Mouse (Mus musculus): ENCODE measurements around the gene Cytip. TPM values are rescaled to one million over a fixed set of nuclear protein-coding genes. Genes with fewer than 3 reads are reported as not detected.
A peak's percentile ranks its signal among the peaks of the same experiment; 100 is the strongest.

Cytip gene
- polyA plus RNA-seq, 1 experiment from 2014 or later, result 1.6 TPM

- H3K27me3 ChIP-seq, result no peaks in the 10 kb centered on the region
- H3K36me3 ChIP-seq, result no peaks in the 10 kb centered on the region
- WGBS, result 84% methylated on average over 13 of the region's 13 CpGs
- no peak overlapping the region for H3K9ac ChIP-seq
- H3K4me1 ChIP-seq, result peaks cover 12% of the 10 kb centered on the region
- H3K4me3 ChIP-seq, result no peak overlapping the region
- no peak overlapping the region for H3K4me2 ChIP-seq (replicated peaks)
- no peak for ATAC-seq (ENCODE audit: low FRiP score, low read depth)
- no peak overlapping the region for H3K27ac ChIP-seq
- H3K9me3 ChIP-seq, result no peaks in the 10 kb centered on the region
Observed at GRCm38 (mm10) chr2:58159880-58160279, 35.5 kb downstream of the Cytip start.

DNA sequence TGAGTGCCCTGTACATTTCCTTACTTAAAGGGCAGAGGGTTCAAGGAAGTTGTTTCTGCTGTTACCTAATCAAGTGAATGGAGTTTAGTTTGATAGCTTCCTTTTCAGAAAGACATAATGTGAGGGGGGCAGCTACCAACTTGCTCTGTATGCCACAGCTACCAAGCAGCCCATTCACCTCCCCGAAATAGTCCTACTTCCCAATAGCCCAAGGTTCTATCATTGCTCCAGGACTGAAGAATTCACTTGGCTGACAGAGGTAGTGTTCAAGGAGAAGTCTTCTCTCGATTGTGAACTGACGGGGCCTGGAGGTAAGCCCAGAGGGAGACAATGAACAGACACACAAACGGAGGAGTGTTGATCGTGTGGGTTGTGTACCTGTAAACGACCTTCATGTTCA is 36.2 kb downstream of the Cytip start:
- no peaks in the 10 kb centered on the region for H3K9me3 ChIP-seq
- H3K27me3 ChIP-seq, result no peaks in the 10 kb centered on the region
- ATAC-seq (ENCODE audit: low FRiP score, low read depth), result no peak
- H3K27ac ChIP-seq, result no peak overlapping the region
- H3K4me3 ChIP-seq, result no peak overlapping the region
- H3K9ac ChIP-seq, result no peak overlapping the region
- no peaks in the 10 kb centered on the region for H3K36me3 ChIP-seq
- no peak overlapping the region for H3K4me2 ChIP-seq (replicated peaks)
- 84% methylated on average over 6 of the region's 6 CpGs for WGBS
- H3K4me1 ChIP-seq, result peaks cover 12% of the 10 kb centered on the region

DNA sequence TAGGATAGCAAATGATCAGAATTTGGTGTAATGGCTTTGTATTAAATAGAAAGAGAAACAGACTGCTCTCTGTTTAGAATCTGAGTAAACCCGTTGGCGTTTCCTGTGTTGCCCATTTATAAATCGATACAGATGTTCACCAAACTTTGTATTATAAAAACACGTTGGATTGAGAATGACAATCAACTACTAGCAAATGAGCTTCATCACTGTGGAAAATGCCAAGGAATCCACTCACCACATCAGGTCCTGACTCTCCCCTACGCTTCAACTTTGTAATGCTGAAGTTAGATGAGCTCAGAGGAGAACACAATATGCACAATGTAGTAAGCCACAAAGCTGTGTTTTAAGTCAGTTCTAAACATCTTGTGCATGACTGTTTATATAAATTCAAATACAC is 36.8 kb downstream of the Cytip start:
- H3K4me2 ChIP-seq (replicated peaks), result no peak overlapping the region
- H3K27me3 ChIP-seq, result no peaks in the 10 kb centered on the region
- no peak overlapping the region for H3K27ac ChIP-seq
- H3K9ac ChIP-seq, result no peak overlapping the region
- H3K36me3 ChIP-seq, result no peaks in the 10 kb centered on the region
- no peaks in the 10 kb centered on the region for H3K9me3 ChIP-seq
- ATAC-seq (ENCODE audit: low FRiP score, low read depth), result no peak
- 72% methylated on average over 5 of the region's 5 CpGs for WGBS
- no peak overlapping the region for H3K4me3 ChIP-seq
- H3K4me1 ChIP-seq, result peaks cover 12% of the 10 kb centered on the region

- H3K9ac ChIP-seq, result no peak overlapping the region
- H3K9me3 ChIP-seq, result no peaks in the 10 kb centered on the region
- no peaks in the 10 kb centered on the region for H3K27me3 ChIP-seq
- H3K4me1 ChIP-seq, result peaks cover 12% of the 10 kb centered on the region
- H3K27ac ChIP-seq, result no peak overlapping the region
- 70% methylated on average over 2 of the region's 2 CpGs for WGBS
- ATAC-seq (ENCODE audit: low FRiP score, low read depth), result no peak
- no peak overlapping the region for H3K4me3 ChIP-seq
- no peaks in the 10 kb centered on the region for H3K36me3 ChIP-seq
- H3K4me2 ChIP-seq (replicated peaks), result no peak overlapping the region
Observed at GRCm38 (mm10) chr2:58158107-58158506, 37.2 kb downstream of the Cytip start.

DNA sequence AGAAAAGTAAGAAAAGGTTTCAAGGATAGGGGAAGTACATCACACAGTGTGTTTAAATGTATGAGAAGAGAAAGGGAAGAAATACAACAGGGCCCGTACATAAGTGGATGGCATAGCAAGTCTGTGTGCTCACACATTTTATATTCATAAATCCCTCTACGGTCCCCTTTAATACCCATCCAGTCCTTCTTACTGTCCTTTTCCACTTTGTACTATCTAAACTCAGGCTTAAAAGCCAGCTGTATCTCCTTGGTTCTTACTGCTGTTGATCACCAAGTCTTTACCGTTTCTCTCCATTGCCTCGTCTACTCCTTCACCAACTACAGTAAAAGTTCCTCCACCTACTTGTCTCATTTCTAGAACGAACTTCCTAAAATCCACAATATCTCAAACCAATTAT is 37.9 kb downstream of the Cytip start:
- no peak overlapping the region for H3K4me3 ChIP-seq
- no peaks in the 10 kb centered on the region for H3K9me3 ChIP-seq
- peaks cover 12% of the 10 kb centered on the region for H3K4me1 ChIP-seq
- ATAC-seq (ENCODE audit: low FRiP score, low read depth), result no peak
- H3K9ac ChIP-seq, result no peak overlapping the region
- H3K4me2 ChIP-seq (replicated peaks), result no peak overlapping the region
- H3K27me3 ChIP-seq, result no peaks in the 10 kb centered on the region
- no peak overlapping the region for H3K27ac ChIP-seq
- no peaks in the 10 kb centered on the region for H3K36me3 ChIP-seq
- WGBS, result 95% methylated on average over 5 of the region's 5 CpGs

DNA sequence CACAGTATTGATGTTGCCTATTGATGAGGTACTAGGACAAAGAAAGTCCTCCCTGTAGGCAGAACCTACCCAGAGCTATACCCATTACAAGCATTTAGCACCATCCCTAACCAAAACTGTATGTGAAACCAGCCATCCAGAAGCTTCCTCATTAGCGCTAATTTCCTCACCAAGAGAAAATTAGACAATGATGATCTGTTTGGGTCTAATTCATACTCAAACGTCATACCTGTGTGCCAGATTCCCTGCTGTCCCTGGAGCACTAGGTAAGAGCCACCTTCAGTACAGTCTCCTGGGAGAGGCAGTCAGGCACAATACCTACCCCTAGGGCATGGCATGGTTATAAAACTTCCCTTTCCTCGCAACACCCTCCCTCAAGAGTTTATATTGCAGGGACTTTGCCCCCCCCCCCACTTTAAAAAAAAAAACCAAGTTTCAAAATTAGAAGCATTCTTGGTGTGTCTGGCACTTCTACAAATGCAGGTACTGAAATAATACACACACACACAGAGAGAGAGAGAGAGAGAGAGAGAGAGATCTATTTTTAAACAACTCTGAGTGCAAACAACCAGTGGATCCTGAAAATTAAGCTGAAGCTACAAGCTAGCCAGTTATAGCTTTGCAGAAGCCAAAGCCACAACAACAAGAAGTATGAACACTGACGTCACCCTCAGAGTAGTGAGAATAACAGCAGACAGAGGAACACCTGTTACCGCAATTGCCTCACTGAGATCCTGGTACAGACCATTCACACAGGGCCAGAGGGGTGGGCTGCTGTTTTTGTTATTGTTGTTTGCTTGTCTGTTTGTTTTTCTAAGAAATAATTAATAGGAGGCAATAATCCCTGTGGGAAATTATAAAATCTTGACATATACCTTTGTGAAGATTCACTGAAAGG is 38.6 kb downstream of the Cytip start:
- peaks cover 12% of the 10 kb centered on the region for H3K4me1 ChIP-seq
- H3K27me3 ChIP-seq, result no peaks in the 10 kb centered on the region
- no peak overlapping the region for H3K4me3 ChIP-seq
- 66% methylated on average over 5 of the region's 5 CpGs for WGBS
- H3K4me2 ChIP-seq (replicated peaks), result no peak overlapping the region
- no peak overlapping the region for H3K27ac ChIP-seq
- no peak for ATAC-seq (ENCODE audit: low FRiP score, low read depth)
- no peaks in the 10 kb centered on the region for H3K36me3 ChIP-seq
- no peaks in the 10 kb centered on the region for H3K9me3 ChIP-seq
- H3K9ac ChIP-seq, result no peak overlapping the region

- H3K9me3 ChIP-seq, result no peaks in the 10 kb centered on the region
- no peak overlapping the region for H3K4me2 ChIP-seq (replicated peaks)
- no peak overlapping the region for H3K27ac ChIP-seq
- no peaks in the 10 kb centered on the region for H3K27me3 ChIP-seq
- H3K4me3 ChIP-seq, result no peak overlapping the region
- no peak for ATAC-seq (ENCODE audit: low FRiP score, low read depth)
- peaks cover 9% of the 10 kb centered on the region for H3K4me1 ChIP-seq
- 93% methylated on average over 5 of the region's 5 CpGs for WGBS
- no peaks in the 10 kb centered on the region for H3K36me3 ChIP-seq
- H3K9ac ChIP-seq, result no peak overlapping the region
Observed at GRCm38 (mm10) chr2:58156108-58156415, 39.3 kb downstream of the Cytip start.

- Histone ChIP-seq H3K36me3 (no peaks in the 10 kb centered on the region), H3K9me3 (no peaks in the 10 kb centered on the region), H3K27ac (no peak overlapping the region), H3K4me1 (peaks cover 7% of the 10 kb centered on the region), H3K9ac (no peak overlapping the region), H3K27me3 (no peaks in the 10 kb centered on the region), H3K4me2 (replicated peaks) (no peak overlapping the region), H3K4me3 (no peak overlapping the region)
- ATAC-seq (ENCODE audit: low FRiP score, low read depth), result peak; percentile 59
- 70% methylated on average over 7 of the region's 7 CpGs for WGBS
Observed at GRCm38 (mm10) chr2:58155271-58156107, 39.8 kb downstream of the Cytip start.

DNA sequence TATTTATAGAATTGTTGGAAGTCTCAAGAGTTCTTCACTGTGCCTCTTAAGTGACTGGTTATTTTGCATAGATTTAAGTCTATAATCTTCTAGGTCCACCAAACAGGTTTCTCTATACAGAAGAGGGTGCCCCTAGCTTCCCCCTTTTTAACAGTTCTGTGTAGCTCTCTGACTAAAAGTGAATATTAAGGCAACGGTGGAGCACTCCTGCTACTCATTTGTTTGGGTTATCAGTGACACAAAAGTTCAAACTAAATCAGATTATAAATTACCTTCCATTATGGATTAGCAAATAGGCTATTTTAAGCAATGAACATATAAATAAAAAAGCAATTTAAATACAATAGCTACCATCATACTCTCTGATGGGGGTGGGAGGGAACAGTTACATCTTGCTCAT is 40.8 kb downstream of the Cytip start:
- Histone ChIP-seq H3K36me3 (no peaks in the 10 kb centered on the region), H3K27ac (no peak overlapping the region), H3K9ac (no peak overlapping the region), H3K4me3 (no peak overlapping the region), H3K4me1 (peaks cover 4% of the 10 kb centered on the region; the same call in 1 of the 2 replicates), H3K9me3 (no peaks in the 10 kb centered on the region), H3K4me2 (replicated peaks) (no peak overlapping the region), H3K27me3 (no peaks in the 10 kb centered on the region)
- WGBS, result 77% methylated on average over 1 of the region's 1 CpGs
- ATAC-seq (ENCODE audit: low FRiP score, low read depth), result no peak

DNA sequence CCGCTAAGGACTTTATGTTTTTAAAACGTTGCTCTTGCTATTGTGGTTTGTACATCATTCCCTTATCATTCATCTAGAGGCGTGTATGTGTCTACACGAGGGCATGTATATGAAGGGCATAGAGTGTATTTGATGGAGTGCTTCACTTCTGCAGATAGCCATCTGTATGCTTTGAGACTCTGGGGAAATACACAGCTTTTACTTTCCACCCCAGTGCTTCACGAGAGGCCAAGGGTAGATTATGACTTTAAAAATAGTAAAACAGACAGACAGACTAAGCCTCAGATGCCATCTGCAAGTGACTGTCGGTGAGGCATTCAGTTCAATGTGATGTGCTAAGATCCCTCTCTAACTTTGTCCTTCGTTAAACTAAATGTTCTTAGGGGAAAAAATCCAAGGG is 41.6 kb downstream of the Cytip start:
- Histone ChIP-seq H3K27me3 (no peaks in the 10 kb centered on the region), H3K4me3 (no peak overlapping the region), H3K9ac (no peak overlapping the region), H3K9me3 (no peaks in the 10 kb centered on the region), H3K4me2 (replicated peaks) (no peak overlapping the region), H3K4me1 (peaks cover 4% of the 10 kb centered on the region; the same call in 1 of the 2 replicates), H3K27ac (no peak overlapping the region), H3K36me3 (no peaks in the 10 kb centered on the region)
- WGBS, result 83% methylated on average over 7 of the region's 7 CpGs
- ATAC-seq (ENCODE audit: low FRiP score, low read depth), result no peak

DNA sequence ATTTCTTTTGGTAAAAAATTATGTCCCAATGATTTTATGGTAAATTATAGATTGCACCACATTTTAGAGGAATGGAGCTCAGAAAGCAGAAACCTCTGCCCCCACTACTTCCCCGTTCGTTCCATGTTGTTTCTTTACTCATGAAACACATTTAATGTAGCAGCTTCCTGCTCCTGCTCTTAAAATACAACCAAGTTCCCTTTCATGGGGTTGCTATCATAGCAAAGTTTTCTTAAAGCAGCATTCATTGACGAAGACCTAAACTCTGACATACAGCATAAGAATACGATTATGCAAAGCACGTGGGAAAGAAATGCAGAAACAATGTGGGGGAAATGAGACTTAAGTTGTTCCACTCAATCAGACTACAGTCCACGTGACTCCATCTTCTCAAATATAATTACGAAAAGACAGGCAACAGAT is 45.3 kb downstream of the Cytip start:
- Histone ChIP-seq H3K9me3 (no peaks in the 10 kb centered on the region), H3K36me3 (no peaks in the 10 kb centered on the region), H3K4me2 (replicated peaks) (no peak overlapping the region), H3K27ac (no peak overlapping the region), H3K4me1 (no peaks in the 10 kb centered on the region), H3K9ac (no peak overlapping the region), H3K4me3 (no peak overlapping the region), H3K27me3 (no peaks in the 10 kb centered on the region)
- ATAC-seq (ENCODE audit: low FRiP score, low read depth), result no peak
- 81% methylated on average over 7 of the region's 7 CpGs for WGBS

DNA sequence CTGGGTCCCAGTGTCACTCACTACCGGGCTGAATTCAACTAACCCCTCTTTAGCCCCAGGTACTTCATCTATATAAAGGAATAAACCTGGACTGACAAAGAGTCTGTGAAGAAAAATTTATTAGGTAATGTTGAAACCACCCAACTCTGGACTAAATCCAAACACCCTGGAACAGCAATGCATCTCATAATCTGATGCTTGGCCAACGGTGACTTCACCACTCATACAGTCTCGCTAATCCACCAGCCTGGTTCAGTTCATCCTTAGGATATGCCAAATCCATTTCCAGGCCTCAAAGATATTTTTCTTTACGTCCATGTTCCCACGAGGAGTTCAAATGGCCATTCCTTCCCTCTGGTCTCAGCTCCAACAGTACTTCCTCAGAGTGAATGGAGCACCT is 48.8 kb downstream of the Cytip start:
- WGBS, result 84% methylated on average over 5 of the region's 5 CpGs

More for the DNA sequence above, 48.8 kb downstream of the Cytip start:
- Histone ChIP-seq H3K9ac (no peak overlapping the region), H3K27ac (no peak overlapping the region), H3K4me3 (no peak overlapping the region), H3K27me3 (no peaks in the 10 kb centered on the region), H3K4me2 (replicated peaks) (no peak overlapping the region), H3K4me1 (no peaks in the 10 kb centered on the region), H3K9me3 (no peaks in the 10 kb centered on the region), H3K36me3 (no peaks in the 10 kb centered on the region)
- ATAC-seq (ENCODE audit: low FRiP score, low read depth), result no peak; the same call in 1 of the 2 replicates
